Mouse (Mus musculus) hindlimb bud, embryonic 11.5 days (tissue): ENCODE data around the gene Ikzf1.

Experiments used
- DNase-seq: peaks from one replicate; pipeline ENCODE4 v3.0.0-alpha.2; 2012; ENCODE audit warnings: low read depth, low spot score; ENCODE audit errors: extremely low spot score

The Ikzf1 gene

GRCm38 (mm10) chr11:11689701-11690058 lies 4.9 kb downstream of the Ikzf1 start:
- DNase-seq, result no peak

GRCm38 (mm10) chr11:11690059-11690844 lies 5.4 kb downstream of the Ikzf1 start:
- DNase-seq, result no peak

GRCm38 (mm10) chr11:11690845-11691196 lies 6.0 kb downstream of the Ikzf1 start:
- no peak for DNase-seq

GRCm38 (mm10) chr11:11691324-11692058 lies 6.7 kb downstream of the Ikzf1 start:
- DNase-seq, result no peak

- no peak for DNase-seq
Measured at GRCm38 (mm10) chr11:11692558-11693166, 7.9 kb downstream of the Ikzf1 start.

- no peak for DNase-seq
Measured at GRCm38 (mm10) chr11:11693446-11693845, 8.6 kb downstream of the Ikzf1 start.

GRCm38 (mm10) chr11:11694072-11694471 lies 9.3 kb downstream of the Ikzf1 start:
- DNase-seq, result no peak

GRCm38 (mm10) chr11:11694472-11695177 lies 9.8 kb downstream of the Ikzf1 start:
- no peak for DNase-seq

- no peak for DNase-seq
Measured at GRCm38 (mm10) chr11:11695211-11695887, 10.5 kb downstream of the Ikzf1 start.

- no peak for DNase-seq
Measured at GRCm38 (mm10) chr11:11695907-11696306, 11.1 kb downstream of the Ikzf1 start.

- DNase-seq, result no peak
Measured at GRCm38 (mm10) chr11:11696814-11697213, 12.0 kb downstream of the Ikzf1 start.

- no peak for DNase-seq
Measured at GRCm38 (mm10) chr11:11701378-11701777, 16.6 kb downstream of the Ikzf1 start.

GRCm38 (mm10) chr11:11703776-11704175 lies 19.0 kb downstream of the Ikzf1 start:
- DNase-seq, result no peak

GRCm38 (mm10) chr11:11708154-11708719 lies 23.4 kb downstream of the Ikzf1 start:
- DNase-seq, result no peak

- no peak for DNase-seq
Measured at GRCm38 (mm10) chr11:11709311-11709710, 24.5 kb downstream of the Ikzf1 start.

GRCm38 (mm10) chr11:11710718-11711117 lies 25.9 kb downstream of the Ikzf1 start:
- DNase-seq, result no peak

- DNase-seq, result no peak
Measured at GRCm38 (mm10) chr11:11711748-11712147, 26.9 kb downstream of the Ikzf1 start.

- DNase-seq, result no peak
Measured at GRCm38 (mm10) chr11:11714676-11715075, 29.9 kb downstream of the Ikzf1 start.

- DNase-seq, result no peak
Measured at GRCm38 (mm10) chr11:11715963-11716691, 31.3 kb downstream of the Ikzf1 start.

- no peak for DNase-seq
Measured at GRCm38 (mm10) chr11:11716692-11717037, 31.9 kb downstream of the Ikzf1 start.
